Mouse (Mus musculus) A20 (cell line): ENCODE data around the gene Tmem144.
A peak's percentile ranks its signal among the peaks of the same experiment; 100 is the strongest.

Experiments
- DNase-seq: peaks from one replicate; pipeline ENCODE4 v3.0.0-alpha.2; 2011; ENCODE audit warnings: low read depth, low spot score

Gene Tmem144

GRCm38 (mm10) chr3:79864824-79865223 lies 12.3 kb upstream of the Tmem144 start:
- DNase-seq: no peak

- no peak for DNase-seq
Measured at GRCm38 (mm10) chr3:79858221-79858620, 5.6 kb upstream of the Tmem144 start.

DNA sequence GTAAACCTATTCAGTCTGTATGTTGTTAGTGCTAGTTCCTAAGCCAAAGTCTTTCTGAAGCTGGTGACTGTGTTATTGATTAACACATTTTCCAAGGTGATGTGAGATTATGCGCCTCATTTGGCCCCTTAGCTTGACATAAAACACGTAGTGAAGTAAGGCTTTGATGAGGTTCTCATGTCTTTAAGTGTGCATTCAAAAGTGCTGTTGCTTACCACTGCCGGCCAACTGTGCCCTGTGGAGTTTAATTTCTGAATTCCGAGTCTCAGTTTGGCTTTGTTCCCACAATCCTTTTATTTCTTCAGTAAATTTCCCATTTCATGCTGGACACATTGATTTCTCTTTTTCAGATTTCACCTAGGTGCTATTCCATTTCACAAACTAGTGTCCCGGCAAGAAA lies 5.2 kb upstream of the Tmem144 start:
- DNase-seq: no peak

DNA sequence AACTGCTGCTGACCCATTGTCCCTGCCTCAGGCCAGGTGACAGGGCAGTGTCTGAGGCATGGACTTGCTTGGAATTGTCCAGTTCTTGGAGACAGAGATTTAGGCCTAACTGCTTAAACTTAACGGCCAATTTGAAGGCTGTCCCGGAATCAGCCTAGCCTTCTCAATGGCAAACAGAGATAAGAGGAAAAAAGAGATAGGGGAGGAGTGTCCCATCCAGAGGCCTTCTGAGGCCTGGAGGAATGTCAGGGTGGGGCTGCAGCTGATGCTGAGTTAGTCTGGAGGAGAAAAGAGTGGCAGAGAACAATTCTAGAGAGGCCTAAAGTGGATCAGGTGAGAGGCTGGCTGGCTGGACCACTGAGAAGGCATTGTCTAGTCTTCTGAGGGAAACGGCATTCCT lies 465 bp downstream of the Tmem144 start:
- no peak for DNase-seq

- no peak for DNase-seq
Measured at GRCm38 (mm10) chr3:79850656-79851055, 1.9 kb downstream of the Tmem144 start.

GRCm38 (mm10) chr3:79849621-79850020 lies 3.0 kb downstream of the Tmem144 start:
- no peak for DNase-seq

- no peak for DNase-seq
Measured at GRCm38 (mm10) chr3:79848841-79849240, 3.7 kb downstream of the Tmem144 start.

DNA sequence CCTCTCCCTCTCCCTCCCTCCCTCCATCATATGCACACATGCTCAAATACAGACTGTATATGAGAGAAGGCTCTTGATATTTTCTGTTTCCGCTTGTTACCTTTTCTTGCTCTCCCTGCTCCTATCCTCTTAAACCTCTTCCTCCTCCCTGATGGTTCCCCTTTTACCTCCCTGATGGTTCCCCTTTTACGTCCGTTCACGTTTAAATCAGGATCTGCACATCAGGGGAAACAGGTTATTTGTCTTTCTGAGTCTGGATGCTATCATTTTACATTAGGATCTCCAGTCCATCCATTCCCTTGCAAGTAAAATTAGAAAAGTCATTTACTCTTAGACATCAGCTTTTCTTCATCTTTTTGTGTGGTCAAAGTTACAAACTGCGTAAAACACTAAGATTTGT lies 5.9 kb downstream of the Tmem144 start:
- DNase-seq: no peak

DNA sequence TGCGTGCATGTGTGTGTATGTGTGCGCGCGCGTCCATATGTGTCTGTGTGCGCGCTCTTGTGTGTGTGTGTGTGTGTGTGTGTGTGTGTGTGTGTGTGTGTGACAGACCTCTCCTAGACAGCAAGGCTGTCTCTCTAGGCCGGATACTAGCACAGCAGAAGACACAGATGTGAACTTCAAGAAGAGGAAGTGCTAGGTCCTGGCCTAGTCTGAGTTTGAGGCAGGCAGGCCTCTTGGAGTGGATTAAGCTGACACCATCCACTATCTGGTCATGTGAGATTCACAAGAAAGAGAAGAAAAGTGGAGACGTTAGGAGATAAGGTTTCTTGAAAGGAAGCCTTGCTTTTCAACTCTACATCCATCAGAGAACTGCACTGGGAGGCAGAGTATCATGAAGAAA lies 8.6 kb downstream of the Tmem144 start:
- peak; percentile 74 for DNase-seq

- peak; percentile 87 for DNase-seq
Measured at GRCm38 (mm10) chr3:79842616-79843016, 10.0 kb downstream of the Tmem144 start.

DNA sequence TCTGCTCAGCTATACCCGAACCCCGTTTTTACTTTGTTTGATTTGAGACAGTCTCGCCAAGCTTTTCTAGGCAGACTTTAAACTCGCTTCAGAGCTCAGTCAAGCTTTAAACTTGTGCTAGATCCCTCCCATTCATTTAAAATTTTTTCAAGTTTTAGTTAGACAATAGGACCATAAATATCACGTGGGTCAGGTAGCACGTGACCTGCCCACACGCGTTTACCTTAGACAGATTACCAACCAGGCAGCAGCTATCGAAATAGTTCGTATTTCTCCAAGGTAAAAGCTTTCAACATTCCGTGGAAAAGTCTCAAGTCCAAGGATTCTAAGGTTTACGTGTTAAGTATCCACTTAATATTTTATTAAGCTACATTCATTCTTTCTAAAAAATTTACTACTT lies 10.4 kb downstream of the Tmem144 start:
- peak; percentile 93 for DNase-seq

GRCm38 (mm10) chr3:79841475-79841874 lies 11.1 kb downstream of the Tmem144 start:
- DNase-seq: peak; percentile 44

GRCm38 (mm10) chr3:79838751-79839150 lies 13.8 kb downstream of the Tmem144 start:
- peak; percentile 29 for DNase-seq

DNA sequence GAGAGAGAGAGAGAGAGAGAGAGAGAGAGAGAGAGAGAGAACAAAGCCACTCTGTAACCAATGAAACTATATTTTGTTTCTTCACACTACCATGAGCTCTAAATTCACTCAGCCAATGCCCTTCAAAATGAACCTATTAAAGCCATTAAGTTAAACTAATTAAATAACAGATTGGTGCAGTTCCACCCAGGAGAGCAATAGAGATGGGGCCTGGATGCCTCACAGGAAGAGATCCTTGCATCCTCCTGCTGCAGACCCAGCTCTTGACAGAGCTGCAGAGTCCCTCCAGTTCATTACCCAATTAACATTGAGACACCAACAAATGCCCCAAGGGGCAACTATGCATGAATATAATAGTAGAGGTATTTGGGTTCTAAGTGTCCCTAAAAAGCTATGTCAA lies 23.3 kb downstream of the Tmem144 start:
- DNase-seq: no peak

DNA sequence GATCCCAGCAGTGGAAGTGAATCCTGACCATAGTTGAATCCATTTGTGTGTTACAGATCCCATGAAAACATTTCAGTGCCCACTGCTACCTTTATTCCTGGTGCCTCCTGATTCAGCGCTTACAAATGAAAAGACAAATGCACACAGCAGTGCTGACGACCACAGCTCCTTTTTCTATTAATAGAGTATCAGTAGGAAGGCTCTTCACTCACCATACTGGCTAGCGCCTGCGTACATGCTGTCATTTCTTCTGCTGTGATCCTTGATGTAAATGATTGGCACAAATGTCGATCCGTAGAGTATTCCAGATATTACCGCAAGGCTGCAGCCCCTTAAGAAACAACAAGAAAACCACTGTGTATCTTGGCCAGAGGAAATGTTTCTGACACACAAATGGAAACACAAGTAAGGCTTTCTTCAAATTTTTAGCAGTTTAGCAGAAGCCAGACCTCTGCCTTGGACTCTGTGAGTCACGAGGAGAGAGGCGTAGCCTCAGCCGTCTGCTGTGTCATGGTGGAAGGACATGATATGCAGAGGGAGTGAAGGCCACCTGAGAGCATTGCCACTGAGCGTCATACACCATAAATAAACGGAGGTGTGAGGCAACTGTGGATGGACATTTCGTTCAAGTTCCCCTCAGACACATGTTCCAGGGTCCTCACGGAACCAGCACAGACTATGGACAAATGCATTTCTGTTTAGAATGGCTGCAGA lies 27.3 kb downstream of the Tmem144 start:
- no peak for DNase-seq

- DNase-seq: no peak
Measured at GRCm38 (mm10) chr3:79823176-79823575, 29.4 kb downstream of the Tmem144 start.

- DNase-seq: no peak
Measured at GRCm38 (mm10) chr3:79821131-79821530, 31.4 kb downstream of the Tmem144 start.

GRCm38 (mm10) chr3:79818202-79818995 lies 34.2 kb downstream of the Tmem144 start:
- DNase-seq: no peak

DNA sequence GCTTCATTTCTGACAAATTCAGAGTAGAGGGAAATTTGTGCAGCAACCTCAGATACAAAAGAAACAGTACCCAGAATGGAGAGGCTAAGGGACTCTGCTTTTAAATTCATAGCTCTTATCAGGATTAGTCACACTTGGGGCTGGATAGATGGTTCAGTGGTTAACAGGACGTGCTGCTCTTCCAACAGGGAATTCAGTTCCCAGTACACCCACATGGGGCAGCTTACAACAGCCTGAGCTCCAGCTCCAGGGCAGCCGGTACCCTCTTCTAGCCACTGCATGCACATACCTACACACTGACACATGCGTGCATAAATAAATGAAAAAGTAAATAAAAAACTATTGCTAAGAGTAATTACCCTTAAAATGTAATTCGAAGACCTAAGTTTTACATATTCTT lies 36.3 kb downstream of the Tmem144 start:
- DNase-seq: no peak

- peak; percentile 71 for DNase-seq
Measured at GRCm38 (mm10) chr3:79813814-79814490, 38.6 kb downstream of the Tmem144 start.

GRCm38 (mm10) chr3:79812042-79812441 lies 40.5 kb downstream of the Tmem144 start:
- no peak for DNase-seq

GRCm38 (mm10) chr3:79811632-79812031 lies 40.9 kb downstream of the Tmem144 start:
- peak; percentile 70 for DNase-seq

GRCm38 (mm10) chr3:79810563-79810962 lies 42.0 kb downstream of the Tmem144 start:
- no peak for DNase-seq
